Mouse (Mus musculus): ENCODE data around the gene Plek2. TPM values are rescaled to one million over a fixed set of nuclear protein-coding genes. Genes with fewer than 3 reads are reported as not detected.

Plek2 gene
- total RNA-seq, 2 experiments from 2014 or later: 0.27 to 0.33 TPM

GRCm38 (mm10) chr12:78911707-78912417 is 5.1 kb upstream of the Plek2 start:
- peak in 1 of 2 experiments; percentile 6 for DNase-seq (ENCODE audit: low spot score in 2 of 2)

DNA sequence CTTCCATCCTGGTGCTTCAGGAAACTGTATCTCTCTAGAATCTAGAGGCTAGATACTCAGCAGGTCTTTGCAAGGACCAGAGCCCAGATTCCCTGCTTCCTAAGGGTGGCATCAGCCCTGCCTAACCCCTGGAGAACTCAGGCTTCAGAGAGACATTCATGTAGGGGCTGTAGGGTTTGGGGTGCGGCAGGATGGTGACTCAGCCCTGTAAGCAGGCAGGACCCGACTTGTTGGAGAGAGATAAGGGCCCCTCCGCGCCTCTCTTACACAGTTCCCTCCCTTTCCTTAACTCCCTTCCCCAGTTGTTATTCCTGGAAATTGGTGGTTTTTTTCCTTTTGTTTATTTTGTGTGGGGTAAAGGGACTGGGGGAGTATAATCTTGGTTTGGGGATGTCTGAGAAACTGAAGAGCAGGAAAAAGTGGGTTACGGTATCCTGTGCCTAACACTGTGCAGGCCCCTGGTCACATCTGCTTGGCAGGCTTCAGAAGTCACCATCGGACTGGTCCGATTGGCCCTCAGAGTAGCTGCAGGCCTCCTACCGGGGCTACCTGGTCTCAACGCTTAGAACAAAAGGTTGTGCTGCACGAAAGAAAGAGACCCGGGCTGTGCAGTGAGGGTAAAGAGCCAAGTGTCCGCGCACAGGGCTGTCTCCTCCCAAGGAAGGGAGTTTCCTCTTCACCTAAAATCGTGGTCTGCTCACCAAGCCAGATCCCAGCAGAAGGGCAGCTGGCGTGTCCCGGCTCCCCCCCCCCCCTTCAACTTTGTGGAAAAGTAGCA is 4.1 kb upstream of the Plek2 start:
- no peak for DNase-seq (ENCODE audit: low spot score in 2 of 2)

DNA sequence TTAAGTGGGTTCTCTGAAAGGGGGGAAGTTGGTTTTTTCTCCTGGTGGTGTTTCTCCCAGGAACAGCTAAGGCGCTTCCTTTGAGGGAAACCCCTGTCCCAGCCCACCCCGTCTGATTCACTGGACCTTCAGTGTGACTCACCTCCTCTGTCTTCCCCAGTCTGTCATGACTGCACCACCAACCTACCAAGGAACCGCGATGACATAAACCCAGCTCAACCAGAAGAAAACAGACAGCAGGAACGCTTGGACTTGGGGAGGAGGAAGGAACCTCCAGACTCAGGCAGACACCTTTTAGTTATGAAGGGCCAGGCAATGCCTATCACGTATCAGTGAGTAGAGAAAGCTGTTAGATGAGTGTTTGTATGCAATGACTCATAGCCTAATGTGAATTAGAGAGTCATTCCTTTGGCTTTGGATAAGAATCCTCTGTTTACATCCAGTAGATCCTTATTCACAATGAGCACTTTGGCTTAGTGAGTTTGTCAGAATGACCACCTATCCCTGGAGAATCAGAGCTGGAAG is 1.4 kb upstream of the Plek2 start:
- DNase-seq (ENCODE audit: low spot score in 2 of 2): no peak

GRCm38 (mm10) chr12:78904499-78904898 is 2.3 kb downstream of the Plek2 start:
- no peak for DNase-seq (ENCODE audit: low spot score in 2 of 2)

- DNase-seq (ENCODE audit: low spot score in 2 of 2): no peak
Observed at GRCm38 (mm10) chr12:78903313-78903712, 3.5 kb downstream of the Plek2 start.

DNA sequence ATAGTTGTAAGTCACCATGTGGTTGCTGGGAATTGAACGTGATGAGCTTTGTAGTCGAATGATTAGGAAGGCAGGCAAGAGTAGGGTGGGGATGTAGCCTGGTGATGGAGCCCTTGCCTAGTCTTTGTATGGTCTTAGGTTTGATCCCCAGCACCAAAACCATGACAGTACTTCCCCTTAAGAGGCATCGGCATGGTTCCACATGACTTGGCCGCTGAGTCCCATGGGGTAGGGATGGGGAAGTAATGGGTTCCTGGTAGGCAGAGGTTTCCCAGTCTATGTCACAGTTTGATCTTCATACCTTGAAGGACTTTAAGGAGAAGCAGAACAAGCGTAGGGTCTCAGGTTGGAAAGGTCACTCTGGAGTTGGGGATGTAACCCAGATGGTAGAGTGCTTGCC is 5.3 kb downstream of the Plek2 start:
- no peak for DNase-seq (ENCODE audit: low spot score in 2 of 2)

- no peak for DNase-seq (ENCODE audit: low spot score in 2 of 2)
Observed at GRCm38 (mm10) chr12:78897861-78898260, 8.9 kb downstream of the Plek2 start.

GRCm38 (mm10) chr12:78891149-78891548 is 15.6 kb downstream of the Plek2 start:
- no peak for DNase-seq (ENCODE audit: low spot score in 2 of 2)

- no peak for DNase-seq (ENCODE audit: low spot score in 2 of 2)
Observed at GRCm38 (mm10) chr12:78890062-78890461, 16.7 kb downstream of the Plek2 start.

- no peak for DNase-seq (ENCODE audit: low spot score in 2 of 2)
Observed at GRCm38 (mm10) chr12:78874581-78874980, 32.2 kb downstream of the Plek2 start.

DNA sequence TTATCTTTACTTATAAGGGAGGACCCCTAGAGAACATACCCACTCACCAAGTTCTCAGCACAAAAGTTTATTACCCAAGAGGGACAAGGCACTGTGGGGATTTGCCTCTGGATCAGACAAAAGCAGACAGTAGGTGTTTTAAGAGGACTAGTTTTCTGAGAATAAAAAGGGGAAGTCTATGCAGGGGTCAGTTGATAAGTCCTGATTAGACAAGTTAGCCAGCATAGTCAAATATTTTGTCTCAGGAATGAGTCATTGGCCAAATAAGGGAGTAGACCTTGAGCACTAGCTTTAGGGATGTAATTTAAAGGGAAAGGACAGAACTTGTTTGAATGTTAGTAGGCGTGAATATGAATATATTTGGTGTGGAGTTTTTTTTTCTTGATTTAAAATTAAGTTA is 38.6 kb downstream of the Plek2 start:
- no peak for DNase-seq (ENCODE audit: low spot score in 2 of 2)

- no peak for DNase-seq (ENCODE audit: low spot score in 2 of 2)
Observed at GRCm38 (mm10) chr12:78865434-78865833, 41.3 kb downstream of the Plek2 start.

DNA sequence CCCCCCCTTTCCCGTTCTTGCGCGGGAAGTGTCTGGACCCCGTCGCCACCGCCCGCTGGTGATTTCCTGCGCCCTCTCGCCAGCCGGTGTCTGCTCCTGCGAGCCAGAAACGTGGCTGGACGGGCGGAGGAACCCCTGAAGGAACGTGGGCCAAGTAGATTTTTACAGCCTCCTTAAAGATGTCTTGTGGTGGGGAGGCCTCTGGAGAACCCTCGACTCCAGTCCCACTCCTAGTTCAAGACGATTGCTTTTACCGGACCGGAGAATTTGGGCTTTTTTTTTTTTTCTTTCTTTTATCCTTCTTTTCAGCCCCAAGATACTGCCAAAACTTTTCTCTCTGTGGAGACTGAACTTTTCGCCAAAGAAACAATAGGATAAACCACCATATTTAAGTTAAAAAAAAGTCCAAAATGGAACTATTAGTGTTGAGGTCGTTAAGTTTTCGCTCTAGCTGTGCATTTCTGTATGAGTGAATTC is 44.5 kb downstream of the Plek2 start:
- DNase-seq (ENCODE audit: low spot score in 2 of 2): no peak

DNA sequence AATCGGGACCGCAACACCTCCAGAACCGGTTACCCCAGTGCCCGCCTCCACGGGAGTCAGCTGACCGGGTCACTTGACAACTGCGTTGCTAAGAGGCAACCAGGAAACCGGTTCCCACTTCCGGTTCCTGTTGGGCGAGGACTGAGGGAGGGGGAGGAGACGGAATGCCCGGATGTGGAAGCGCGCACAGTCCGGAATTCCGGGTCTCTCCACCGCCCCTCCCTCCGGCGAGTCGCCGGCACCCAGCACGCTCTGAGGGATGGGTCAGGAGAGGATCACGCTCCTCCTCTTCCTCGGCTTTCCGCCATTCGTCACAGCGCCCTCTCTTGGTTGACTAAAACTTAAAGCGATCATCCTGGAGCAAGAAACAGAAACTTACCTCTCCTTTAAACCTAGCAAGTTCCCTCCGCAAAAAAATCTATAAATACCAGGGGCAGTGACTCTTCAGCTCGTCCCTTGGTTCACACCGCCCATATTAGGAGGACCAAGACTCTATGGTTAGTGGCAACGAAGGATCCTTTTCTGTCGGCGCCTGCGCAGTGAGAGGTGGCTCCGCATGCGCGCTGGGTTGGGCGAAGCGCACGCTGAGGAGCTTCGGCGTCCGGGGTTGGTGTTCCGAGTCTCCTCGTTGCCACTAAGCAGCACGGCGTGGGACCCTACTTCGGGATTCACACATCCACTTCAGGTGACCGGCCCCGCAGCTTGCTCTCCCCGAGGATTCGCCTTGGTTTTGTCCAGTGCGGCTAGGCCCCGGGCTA is 45.1 kb downstream of the Plek2 start, which contains the start of the genes Atp6v1d and Eif2s1:
Gene Atp6v1d, minus strand, starts transcription at position 143 of the 758 bp plus-strand sequence.
Gene Eif2s1, plus strand, starts transcription at position 324 of the 758 bp plus-strand sequence.
- peak; percentile 99 for DNase-seq (ENCODE audit: low spot score in 2 of 2)

DNA sequence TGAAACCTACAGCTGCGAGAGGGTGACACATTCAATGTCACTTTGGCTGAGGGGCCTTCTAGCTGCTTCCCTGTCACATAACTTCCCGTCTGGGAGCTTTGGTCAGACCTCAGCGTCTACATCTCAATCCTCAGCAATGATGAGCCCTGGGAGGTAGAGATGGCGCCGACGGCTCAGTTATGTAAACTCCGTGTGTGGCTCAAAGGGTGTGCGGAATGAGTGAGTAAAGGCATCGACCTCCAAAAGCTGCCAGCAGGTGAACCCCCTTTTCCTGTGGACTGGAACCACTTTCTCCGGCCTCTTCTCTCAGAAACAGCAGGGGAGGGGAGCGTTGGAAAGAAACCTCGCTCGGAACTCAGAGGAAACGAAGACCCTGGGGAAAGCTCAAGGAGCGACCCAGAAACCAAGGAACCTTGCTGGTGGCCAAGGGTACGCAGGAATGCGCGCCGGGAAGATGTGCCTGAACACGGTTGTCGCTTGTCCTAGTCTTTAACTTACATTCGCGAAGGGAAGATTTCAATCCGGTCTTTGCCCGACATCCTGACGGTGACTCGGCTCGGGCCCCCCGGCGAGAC is 45.8 kb downstream of the Plek2 start:
- no peak for DNase-seq (ENCODE audit: low spot score in 2 of 2)

- no peak for DNase-seq (ENCODE audit: low spot score in 2 of 2)
Observed at GRCm38 (mm10) chr12:78848246-78848645, 58.5 kb downstream of the Plek2 start.

DNA sequence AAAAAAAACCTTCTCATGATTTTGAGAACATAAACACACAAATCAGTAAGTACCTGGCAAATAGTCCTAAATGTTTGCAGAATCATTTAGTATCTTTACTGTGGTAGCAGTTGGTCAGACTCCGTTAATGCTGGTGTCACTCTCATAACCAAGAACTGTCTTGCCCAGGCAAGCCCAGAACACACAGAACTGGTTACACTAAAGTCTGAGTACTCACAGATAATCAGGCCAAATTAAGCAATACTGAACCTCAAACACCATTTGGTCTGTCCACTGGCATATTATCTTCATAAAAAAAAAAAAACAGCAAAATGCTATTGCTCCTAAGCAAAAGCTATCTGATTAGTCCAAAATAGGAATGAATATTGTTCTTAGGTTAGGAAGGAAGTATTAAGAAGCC is 64.3 kb downstream of the Plek2 start:
- DNase-seq (ENCODE audit: low spot score in 2 of 2): no peak

DNA sequence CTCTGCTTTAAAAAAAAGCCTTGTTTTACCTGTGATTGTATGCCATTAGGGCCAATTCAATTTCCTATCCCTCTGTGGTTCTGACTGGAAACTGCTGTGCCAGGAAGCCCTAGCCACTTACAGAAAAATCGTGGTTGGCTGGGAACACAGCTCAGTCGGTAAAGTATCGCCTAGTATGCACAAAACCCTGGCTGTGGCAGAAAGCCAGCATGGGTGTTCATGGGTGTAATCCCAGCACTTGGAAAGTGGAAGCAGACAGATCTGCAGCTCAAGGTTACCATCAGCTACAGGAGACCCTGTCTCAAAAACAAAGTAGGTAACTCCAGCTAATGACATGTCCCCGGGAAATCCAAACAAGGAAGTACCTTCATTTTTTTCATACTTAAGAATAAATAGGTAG is 66.9 kb downstream of the Plek2 start:
- DNase-seq (ENCODE audit: low spot score in 2 of 2): no peak

Data from layer of hippocampus, adult 18-20 months (tissue).